Mouse (Mus musculus): Measurements from ENCODE around the gene Cdkal1.

- TF ChIP-seq ZNF384 (IDR thresholded peaks at IDR 0.05; ENCODE audit: low read depth, low read length) = no peak
- no peak for TF ChIP-seq CHD2 (IDR thresholded peaks at IDR 0.05; ENCODE audit: low read depth, low read length)
- TF ChIP-seq ZC3H11A (IDR thresholded peaks at IDR 0.05; ENCODE audit: borderline replicate concordance, low read depth, low read length) = no peak
Measured at GRCm38 (mm10) chr13:29823906-29824305, 31.6 kb downstream of the Cdkal1 start.

All from ES-E14 (cell line).